Mouse (Mus musculus): ENCODE data around the gene Tmem238l.

DNA sequence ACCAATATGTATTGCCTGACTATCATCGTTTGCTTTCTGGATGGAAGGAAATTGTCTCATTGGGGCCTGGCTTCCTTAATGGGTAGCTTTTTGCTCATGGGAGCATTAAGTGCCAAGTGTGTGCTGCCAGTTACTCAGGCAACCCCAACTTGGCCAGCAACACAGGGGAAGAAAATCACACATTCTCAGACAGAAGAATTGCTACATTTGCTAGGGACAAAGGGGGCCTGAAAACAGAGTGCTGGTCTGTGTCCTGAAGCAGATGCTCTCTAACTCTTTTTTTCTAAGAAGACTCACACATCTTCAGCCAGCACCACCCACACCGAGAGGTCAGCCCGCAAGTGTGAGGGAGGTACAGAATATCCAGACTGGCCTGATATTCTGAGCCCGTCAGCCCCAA, 44.2 kb downstream of the Tmem238l start:
- TF ChIP-seq CTCF (IDR thresholded peaks at IDR 0.05; ENCODE audit: extremely low read depth, insufficient read length, insufficient replicate concordance, low read depth, low read length) (no peak), POLR2A (IDR thresholded peaks at IDR 0.05; ENCODE audit: low read depth, low read length) (no peak)
